Mouse (Mus musculus): Measurements from ENCODE around the gene Zfp853. TPM values are rescaled to one million over a fixed set of nuclear protein-coding genes. Genes with fewer than 3 reads are reported as not detected.

Gene Zfp853
- total RNA-seq, 2 experiments from 2014 or later: not detected

DNA sequence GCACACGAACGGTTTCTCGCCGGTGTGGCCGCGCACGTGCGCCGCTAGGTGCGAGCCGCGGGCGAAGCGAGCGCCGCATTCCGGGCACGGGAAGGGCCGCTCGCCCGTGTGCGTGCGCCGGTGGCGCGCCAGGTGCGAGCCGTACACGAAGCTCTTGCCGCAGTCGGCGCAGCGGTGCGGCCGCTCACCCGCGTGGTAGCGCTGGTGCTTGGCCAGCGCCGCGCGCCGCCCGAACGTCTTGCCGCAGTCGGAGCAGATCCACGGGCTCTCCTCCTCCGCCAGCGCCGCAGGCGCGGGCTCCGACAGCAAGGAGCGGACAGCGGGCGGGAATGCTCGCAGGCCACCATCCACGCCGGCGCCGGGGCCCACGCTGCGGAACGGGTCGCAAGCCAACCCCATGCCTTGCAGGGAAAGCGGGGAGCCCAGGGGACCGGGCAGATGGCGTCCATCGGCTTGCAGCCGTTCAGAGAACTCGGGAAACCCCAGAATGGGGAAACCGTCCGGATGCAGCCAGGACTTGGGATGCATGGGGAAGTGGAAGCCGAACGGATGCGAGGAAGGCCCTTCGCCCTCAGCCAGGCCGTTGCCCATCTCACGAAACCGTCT, 39.4 kb downstream of the Zfp853 start:
- no peak for ATAC-seq (replicated peaks; ENCODE audit: poor library complexity)

DNA sequence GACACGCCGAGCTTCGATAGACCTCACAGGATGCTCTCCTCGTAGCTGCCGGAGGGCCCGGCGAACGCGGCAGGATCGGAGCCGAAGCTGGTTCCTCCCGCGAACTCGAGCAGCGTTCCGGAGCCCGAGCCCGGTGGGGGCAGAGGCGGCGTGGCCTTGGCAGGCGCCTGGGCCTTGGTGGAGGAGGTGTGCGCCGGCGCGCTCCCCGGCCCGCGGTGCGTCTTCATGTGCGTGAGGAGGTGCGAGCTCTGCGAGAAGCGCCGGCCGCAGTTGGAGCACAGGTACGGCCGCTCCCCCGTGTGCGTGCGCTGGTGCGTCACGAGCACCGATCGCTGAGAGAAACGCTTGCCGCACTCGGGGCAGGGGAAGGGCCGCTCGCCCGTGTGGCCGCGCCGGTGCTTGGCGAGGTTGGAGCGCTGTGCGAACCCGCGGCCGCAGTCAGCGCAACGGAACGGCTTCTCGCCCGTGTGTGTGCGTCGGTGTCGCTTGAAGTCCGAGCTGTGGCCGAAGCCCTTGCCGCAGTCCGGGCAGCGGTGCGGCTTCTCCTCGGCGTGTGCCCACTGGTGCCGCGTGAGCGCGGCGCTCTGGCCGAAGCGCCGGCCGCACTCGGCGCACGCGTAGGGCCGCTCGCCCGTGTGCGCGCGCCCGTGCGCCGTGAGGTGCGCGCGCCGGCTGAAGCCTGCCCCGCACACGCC, 40.1 kb downstream of the Zfp853 start:
- ATAC-seq (replicated peaks; ENCODE audit: poor library complexity): no peak

DNA sequence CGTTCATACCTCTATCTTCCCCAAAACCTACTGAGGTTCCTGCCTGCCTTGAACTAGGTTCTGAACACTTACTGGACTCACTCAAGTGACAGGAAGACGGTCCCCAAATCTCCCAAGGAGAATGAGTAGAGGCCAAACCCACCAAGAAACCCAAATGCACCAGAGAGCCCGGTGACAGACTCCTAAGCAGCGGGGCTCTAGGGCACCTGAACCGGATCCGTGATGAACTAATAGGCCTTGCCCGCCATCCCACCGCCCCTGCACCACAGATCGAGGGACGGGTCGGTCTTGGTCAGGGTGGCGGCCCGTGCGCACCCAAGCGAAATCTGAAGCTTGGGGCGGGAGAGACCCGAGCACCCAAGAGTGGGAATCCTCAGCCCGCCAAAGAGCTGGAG, 40.6 kb downstream of the Zfp853 start:
- no peak for ATAC-seq (replicated peaks; ENCODE audit: poor library complexity)

DNA sequence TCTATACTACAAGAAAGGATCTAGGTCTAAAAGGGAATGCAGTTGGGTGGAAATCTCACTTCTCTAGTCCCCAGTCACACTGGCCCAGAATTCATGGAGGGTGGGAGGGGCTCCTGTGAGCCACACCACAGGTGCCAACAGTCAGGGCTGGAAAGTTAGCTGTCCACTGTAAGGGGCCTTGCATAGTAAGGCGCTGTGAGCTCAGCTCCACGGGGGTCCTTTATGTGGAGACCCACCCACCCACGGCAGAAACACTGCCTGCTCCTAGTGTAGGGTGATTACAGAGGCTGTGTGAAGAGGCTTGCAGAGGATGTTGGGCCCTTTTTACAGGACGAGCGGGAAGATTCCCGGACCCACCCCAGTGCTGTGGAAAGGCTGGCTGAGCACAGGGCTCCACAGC, 41.4 kb downstream of the Zfp853 start:
- ATAC-seq (replicated peaks; ENCODE audit: poor library complexity): no peak

DNA sequence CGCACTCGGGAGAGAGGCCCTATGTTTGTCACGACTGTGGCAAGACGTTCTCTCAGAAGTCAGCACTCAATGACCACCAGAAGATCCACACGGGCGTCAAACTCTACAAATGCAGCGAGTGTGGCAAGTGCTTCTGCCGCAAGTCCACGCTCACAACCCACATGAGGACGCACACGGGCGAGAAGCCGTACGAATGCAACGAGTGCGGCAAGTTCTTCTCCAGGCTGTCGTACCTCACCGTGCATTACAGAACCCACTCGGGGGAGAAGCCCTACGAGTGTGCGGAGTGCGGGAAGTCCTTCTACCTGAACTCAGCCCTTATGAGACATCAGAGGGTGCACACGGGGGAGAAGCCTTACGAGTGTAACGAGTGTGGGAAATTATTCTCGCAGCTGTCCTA, 48.5 kb downstream of the Zfp853 start:
- ATAC-seq (replicated peaks; ENCODE audit: poor library complexity): no peak

Other genes with a start within 250 kb of the Zfp853 start
- gene Rnf216, start 180.6 kb downstream of the Zfp853 start, total RNA-seq (2015): 43.8 and 53.6 TPM in 2 replicates
- 38.2 and 40.9 TPM in 2 replicates for gene Rnf216, start 180.6 kb downstream of the Zfp853 start, total RNA-seq (2017)
- not detected in 2 replicates for gene Olfr718-ps1, start 146.0 kb downstream of the Zfp853 start, total RNA-seq (2015)
- not detected in 2 replicates for gene Olfr718-ps1, start 146.0 kb downstream of the Zfp853 start, total RNA-seq (2017)
- gene Rbak, start 112.8 kb downstream of the Zfp853 start, total RNA-seq (2015): 5.9 and 6.2 TPM in 2 replicates
- 8.7 and 10.0 TPM in 2 replicates for gene Rbak, start 112.8 kb downstream of the Zfp853 start, total RNA-seq (2017)
- gene Spdye4b, start 112.6 kb downstream of the Zfp853 start, total RNA-seq (2015): not detected in 2 replicates
- not detected in 2 replicates for gene Spdye4b, start 112.6 kb downstream of the Zfp853 start, total RNA-seq (2017)
- gene Spdye4a, start 66.7 kb downstream of the Zfp853 start, total RNA-seq (2015): not detected in 2 replicates
- not detected in 2 replicates for gene Spdye4a, start 66.7 kb downstream of the Zfp853 start, total RNA-seq (2017)
- gene Zfp12, start 58.5 kb downstream of the Zfp853 start, total RNA-seq (2015): 4.5 and 5.2 TPM in 2 replicates
- 11.1 and 12.0 TPM in 2 replicates for gene Zfp12, start 58.5 kb downstream of the Zfp853 start, total RNA-seq (2017)
- 0.44 and 0.59 TPM in 2 replicates for gene Zfp316, start 23.6 kb downstream of the Zfp853 start, total RNA-seq (2015)
- 1.8 and 3.7 TPM in 2 replicates for gene Zfp316, start 23.6 kb downstream of the Zfp853 start, total RNA-seq (2017)
- 40.4 and 41.5 TPM in 2 replicates for gene E130309D02Rik, start 21.7 kb upstream of the Zfp853 start, total RNA-seq (2015)
- 23.7 and 23.8 TPM in 2 replicates for gene E130309D02Rik, start 21.7 kb upstream of the Zfp853 start, total RNA-seq (2017)
- gene Zdhhc4, start 35.6 kb upstream of the Zfp853 start, total RNA-seq (2015): 58.7 and 66.4 TPM in 2 replicates
- gene Zdhhc4, start 35.6 kb upstream of the Zfp853 start, total RNA-seq (2017): 36.2 and 38.7 TPM in 2 replicates
- not detected in 2 replicates for gene Grid2ip, start 63.7 kb upstream of the Zfp853 start, total RNA-seq (2015)
- not detected in 2 replicates for gene Grid2ip, start 63.7 kb upstream of the Zfp853 start, total RNA-seq (2017)
- 98.7 and 103 TPM in 2 replicates for gene Kdelr2, start 110.2 kb upstream of the Zfp853 start, total RNA-seq (2015)
- gene Kdelr2, start 110.2 kb upstream of the Zfp853 start, total RNA-seq (2017): 150 and 171 TPM in 2 replicates
- 13.4 and 15.3 TPM in 2 replicates for gene Daglb, start 171.0 kb upstream of the Zfp853 start, total RNA-seq (2015)
- 22.7 and 25.9 TPM in 2 replicates for gene Daglb, start 171.0 kb upstream of the Zfp853 start, total RNA-seq (2017)
- gene Rac1, start 234.4 kb upstream of the Zfp853 start, total RNA-seq (2015): 654 and 681 TPM in 2 replicates
- gene Rac1, start 234.4 kb upstream of the Zfp853 start, total RNA-seq (2017): 85.9 and 114 TPM in 2 replicates

Data from megakaryocyte progenitor cell, adult 5-6 weeks (primary cell).